Mouse (Mus musculus) megakaryocyte, embryonic 14.5 days (primary cell): ENCODE data around the gene Agbl1.

Experiments
- FLI1 ChIP-seq: IDR thresholded peaks from 2 replicates; pipeline ENCODE4 v1.6.1; 2012; ENCODE audit warnings: low read length, inconsistent platforms, mixed read lengths
- GATA1 ChIP-seq: IDR thresholded peaks from 3 replicates; pipeline ENCODE4 v1.6.1; 2012; ENCODE audit warnings: mixed read lengths, low read length, inconsistent platforms, borderline replicate concordance

DNA sequence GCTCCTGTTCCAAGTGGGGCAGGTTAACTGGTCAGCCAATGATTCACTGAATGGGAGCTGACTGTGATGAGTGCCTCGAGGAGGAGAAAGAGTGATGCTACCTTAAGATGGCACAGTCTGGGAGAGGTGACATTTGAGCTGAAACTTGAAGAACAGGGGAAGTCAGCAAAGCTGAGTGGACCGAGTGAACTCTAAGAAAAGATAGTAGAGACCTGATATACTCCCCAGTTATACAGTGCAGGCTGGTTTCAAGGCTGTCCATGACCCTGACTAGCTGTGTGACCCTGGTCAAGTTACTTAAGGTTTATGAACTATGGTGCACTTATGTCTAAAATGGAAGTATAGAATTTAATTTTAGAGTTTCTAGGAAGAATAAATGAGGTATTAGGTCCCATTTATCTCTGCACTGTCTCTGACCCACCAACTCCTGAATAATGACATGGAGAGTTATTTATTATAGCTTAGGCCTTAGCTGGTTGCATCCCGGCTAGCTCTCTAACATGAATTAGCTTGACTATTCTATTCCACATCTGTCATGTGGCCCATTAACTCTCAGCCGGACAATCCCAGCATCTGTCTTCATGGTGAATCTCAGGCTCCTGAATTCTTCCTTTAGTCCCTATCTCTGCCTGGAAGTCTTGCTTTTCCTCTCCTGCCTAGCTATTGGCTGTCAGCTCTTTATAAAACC, 92.3 kb downstream of the Agbl1 start:
- TF ChIP-seq GATA1 (no peak), FLI1 (no peak)
